Mouse (Mus musculus): Measurements from ENCODE around the gene Phospho2. TPM values are rescaled to one million over a fixed set of nuclear protein-coding genes. Genes with fewer than 3 reads are reported as not detected.
A peak's percentile ranks its signal among the peaks of the same experiment; 100 is the strongest.
"Not testable (repeated sequence)": the region's sequence is repeated elsewhere in the genome, so short reads cannot be mapped to it uniquely, and the experiment has no call there.

Phospho2 gene
- total RNA-seq (2021) = 10 to 100 TPM; 22.9 to 26.0 TPM
- long read RNA-seq, experiment 1, transcript Phospho2-201 (4 exons, 2,260 nt) = major isoform, 26 of 36 reads
- long read RNA-seq, experiment 1, partial matches to known transcripts = 1 of 36 reads
- long read RNA-seq, experiment 1, other reads (novel, unspliced or antisense) = 3 of 36 reads
- long read RNA-seq, experiment 2, transcript Phospho2-201 (4 exons, 2,260 nt) = major isoform, 17 of 20 reads
- long read RNA-seq, experiment 2, partial matches to known transcripts = 0 of 20 reads
- long read RNA-seq, experiment 2, other reads (novel, unspliced or antisense) = 0 of 20 reads

DNA sequence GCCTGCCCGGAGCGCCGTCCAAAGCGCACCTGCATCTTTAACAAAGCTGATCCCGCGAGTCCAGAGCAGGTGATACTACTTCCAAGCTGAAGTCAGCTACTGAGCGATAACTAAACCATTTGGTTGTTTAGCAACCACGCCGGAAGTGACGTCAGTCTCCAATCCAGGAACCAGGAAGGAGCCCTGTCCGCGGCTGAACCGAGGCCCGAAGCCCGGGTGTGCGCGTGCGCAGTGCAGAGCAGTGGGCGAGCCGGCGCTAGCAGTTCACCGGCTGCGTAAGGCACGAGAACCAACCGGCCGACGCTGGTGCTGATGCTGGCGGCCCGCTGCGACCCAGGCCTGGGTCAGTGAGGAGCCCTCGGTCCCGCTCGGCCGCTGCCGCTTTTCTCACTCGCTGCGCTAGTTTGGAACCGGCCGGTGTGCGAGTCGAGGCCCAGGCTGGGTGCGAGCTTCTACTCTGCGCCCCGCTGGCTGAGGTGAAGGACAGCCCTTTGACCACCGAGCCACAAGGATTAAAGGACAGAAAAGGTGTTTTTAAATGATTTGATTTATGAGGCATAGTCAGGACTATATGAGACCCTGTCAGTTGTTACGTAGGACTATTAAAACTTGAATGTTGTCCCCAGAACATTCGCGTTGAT lies at the start of gene Phospho2, which contains the start of gene Ccdc173:
Gene Phospho2 (plus strand): TSS at position 195 of the 641 bp plus-strand sequence.
Gene Ccdc173 (minus strand): TSS at position 147 of the 641 bp plus-strand sequence.
- peak; percentile 99 to 100 for DNase-seq

DNA sequence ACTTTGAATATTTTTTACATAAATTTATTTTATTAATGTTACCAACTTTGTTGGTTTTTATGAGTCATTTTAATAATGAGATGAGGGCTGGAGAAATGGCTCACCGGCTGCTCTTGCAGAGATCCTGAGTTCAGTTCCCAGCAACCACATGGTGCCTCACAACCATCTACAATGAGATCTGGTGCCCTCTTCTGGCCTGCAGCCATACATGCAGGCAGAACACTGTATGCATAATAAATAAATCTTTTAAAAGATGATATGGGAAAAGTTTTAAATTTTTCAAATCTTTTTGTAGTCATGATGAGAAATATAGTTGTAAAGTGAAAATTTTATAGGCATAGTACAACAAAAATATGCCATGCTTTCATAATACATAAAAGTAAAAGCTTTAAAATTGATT lies 44.3 kb upstream of the Phospho2 start:
- no peak for DNase-seq

DNA sequence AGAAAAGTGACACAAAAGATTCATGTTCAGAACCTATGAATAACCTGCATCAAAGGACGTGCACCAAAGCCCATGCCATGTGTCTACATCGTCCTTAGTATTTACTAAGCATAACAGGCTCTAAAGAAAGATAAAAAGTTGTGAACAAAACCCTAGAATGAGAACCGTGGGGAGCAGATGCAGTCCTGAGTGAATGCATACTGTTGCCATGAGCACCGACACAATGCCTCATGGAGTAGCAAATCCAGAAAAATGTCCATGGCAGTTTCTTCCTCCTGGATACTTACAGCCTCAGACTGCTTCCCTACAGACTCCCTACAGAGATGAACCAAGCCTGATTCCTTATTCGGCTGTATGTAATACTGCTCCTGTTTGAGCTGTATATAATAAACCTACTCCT lies 28.4 kb upstream of the Phospho2 start:
- no peak for DNase-seq

DNA sequence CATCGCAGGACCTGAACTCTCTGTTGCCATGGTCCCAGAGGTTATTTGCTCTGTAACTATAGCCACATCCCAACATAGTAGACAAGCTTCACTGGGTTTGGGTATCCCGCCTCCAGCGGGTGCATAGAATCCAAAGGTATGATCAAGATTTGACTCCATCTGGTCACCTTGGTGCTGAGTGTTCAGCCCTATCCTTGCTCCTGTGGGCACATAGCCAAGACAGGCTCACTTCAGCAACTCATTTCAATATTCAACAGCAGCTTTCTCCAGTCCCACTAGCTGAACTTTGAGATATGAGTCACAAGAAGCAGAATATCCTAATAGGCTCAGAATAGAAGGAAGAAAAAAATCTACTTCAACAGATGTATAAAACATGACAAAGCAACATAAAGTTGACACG lies 26.1 kb upstream of the Phospho2 start:
- DNase-seq = no peak

DNA sequence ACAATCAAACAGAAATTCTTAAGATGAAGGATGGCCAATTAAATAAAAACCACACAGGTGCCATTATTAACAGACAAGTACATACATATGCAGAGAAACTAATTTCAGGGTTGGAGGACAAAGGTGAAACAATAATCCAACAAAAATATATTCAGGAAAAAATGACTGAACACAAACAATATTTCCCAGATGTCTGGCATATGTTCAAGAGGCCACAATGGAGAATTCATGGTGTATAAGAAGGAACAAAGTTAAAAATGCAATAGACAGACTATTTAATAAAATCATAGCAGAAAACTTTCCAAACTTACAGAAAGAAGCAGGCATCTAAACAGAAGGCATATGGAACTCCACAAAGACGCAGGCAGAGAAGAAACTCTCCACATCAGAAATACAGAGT lies 24.7 kb upstream of the Phospho2 start:
- no peak for DNase-seq

DNA sequence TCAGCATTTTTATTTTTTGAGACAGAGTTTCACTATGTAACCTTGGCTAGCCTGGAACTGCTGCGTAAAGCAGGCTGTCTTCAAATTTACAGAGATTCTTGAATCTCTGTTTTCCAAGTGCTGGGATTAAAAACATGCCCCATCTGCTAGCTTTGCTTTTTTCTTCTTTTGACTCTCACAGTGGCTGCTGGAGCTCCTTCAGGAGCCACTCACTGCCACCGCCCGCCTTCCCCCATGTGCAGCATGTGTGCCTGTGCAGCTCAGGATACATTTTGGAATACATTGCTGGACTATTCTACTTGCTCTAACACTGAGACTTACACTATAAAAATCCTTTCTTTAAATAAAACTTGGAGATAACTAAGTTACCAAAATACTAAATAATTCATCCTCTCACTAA lies 16.1 kb upstream of the Phospho2 start:
- no peak for DNase-seq

DNA sequence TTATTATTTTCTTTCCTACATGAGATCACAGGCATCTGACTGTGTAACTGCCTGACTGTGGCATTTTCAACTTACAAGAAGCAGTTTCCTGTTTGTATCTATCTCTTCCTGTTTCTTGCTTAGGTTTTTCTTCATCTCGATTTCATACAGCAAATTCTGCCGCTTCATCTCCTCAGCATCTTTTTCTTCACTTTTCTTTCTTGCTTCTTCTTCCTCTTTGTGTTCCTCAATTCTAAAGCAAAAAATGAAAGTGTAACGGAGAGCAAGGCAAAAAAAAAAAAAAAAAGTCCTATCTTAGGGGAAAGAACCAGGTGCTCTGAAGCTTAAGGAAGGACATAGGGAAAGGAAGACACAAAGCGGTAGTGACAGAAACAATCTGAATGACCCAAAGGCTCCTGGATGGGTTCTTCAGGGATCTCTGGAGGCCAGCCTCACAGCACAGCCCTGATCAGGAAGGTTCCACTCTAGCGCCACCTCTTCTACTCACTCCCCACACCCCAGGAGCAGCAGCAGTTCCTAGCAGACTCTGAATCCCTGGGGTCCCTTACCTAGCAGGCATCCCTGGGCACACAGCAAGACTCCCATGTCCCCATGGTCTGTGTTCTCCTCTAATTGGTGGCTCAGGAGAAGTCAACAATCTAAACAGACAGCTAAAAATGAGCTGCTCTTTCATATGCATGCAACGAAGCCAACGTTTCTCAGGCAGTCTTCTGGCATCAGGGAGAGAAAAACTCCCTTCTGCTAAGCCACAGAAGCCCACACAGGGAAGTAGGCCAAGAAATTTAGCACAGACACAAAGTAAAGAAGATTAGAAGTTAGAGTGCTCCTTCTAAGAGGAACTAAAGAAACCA lies 11.2 kb upstream of the Phospho2 start:
- no peak for DNase-seq

DNA sequence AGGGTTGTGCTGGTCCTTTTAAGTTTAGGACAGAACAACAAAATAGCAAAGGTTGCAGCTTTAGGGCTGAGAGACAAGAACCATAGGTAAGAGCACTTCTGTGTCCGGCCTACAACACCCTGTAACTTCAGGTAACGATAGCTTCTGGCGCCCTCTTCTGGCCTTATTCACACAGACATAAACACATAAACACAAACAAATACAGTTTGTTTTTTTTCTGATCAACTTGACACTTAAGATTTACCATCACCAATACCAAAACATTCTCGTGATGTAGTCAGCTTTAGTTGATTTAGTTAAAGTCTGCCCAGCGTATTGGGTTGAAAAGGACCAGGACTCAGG lies 10.6 kb upstream of the Phospho2 start:
- peak; percentile 20 to 21 for DNase-seq

DNA sequence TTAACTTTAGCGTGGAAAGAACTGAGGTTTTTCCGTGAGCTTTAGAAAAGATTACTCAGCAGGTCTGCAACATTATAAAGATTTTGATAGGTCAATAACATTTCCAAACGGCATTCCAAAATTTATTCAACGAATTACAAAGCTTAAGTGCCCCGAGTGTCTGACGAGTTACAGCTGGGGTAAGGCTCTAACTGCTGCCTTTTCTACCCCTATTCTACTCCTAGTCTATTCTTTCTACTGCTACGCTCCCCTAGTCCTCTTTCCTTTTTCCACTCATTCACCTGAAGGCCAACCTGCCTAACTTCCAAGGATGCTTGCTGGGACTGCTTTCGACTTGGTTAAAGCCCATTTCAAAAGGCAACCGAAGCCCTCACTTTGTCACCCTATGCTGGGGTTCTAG lies 449 bp upstream of the Phospho2 start:
- DNase-seq = no peak

DNA sequence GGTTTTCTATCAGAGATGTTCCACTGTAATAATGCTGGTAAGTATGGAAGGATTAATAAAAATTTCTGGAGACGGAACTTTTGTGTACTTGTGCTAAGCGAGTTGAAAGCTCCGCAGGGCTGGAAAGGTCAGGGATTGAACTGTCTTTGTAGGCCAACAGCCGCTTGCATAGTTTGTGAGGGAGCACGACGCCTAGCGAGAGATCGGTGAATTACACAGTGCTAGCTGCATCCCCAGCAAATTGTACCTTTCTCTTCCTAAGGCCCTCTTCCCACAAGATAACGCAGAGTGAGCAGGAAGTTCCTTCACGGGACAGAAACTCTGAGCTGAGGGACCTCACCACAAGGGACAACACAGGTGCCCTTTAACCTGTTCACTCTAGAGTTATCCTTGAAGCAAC lies 862 bp downstream of the Phospho2 start:
- peak; percentile 89 to 90 for DNase-seq

DNA sequence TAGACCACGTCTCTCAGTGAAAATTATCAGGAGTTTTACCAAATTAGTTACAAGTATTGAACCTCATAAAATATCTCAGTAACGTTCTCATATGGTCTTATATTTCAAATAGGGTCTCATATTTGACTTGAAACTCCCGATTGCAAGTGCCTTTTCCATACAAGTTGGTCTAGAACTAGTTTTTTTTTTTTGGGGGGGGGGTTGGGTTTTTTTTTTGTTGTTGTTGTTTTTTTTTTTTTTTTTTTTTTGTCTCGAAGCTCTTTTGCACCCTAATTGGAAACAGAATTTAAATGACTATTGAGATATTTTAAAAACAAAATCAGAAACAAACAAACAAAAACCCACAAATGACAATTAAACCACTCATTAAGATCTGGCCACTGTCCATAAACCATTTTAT lies 1.3 kb downstream of the Phospho2 start:
- DNase-seq = no peak

DNA sequence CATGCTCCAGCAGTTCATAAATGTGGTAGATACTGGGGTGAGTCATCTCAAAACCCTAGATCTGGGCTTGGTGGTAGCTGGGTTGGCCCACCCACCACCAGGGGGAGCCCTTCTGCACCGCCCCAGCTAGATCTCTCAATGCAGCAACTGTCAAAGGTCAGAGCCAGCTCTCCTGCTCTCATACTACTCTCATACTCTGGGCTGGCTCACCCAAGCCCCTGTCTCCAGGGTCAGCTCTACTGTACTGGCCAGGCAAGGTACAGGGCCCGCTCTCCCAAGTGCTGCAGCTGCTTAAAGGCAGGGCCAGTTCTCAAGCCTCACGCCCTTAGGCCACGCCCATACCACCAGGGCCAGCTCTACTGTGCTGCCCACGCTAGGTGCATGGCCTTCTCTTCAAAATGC lies 13.5 kb downstream of the Phospho2 start:
- peak; percentile 88 to 93 for DNase-seq

DNA sequence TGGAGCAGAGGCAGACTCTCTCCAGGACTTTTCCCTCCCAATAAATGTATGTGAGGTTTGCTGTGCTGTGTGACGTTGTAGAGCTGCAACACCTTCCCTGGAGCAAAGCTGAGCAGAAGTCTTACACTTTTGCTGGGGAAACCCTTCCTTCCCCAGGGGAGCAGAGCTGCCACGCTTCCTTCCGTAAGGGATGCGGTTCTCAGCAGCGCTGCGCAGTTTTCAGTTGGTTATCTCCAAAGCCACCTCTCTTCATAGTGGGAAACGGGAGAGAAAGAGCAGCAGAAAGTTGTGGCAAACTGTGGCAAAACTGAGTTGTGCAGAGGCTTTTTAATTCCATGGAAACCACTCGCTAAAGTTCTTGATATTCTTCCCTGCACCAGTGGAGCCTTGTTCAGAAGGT lies 14.3 kb downstream of the Phospho2 start:
- no peak for DNase-seq

DNA sequence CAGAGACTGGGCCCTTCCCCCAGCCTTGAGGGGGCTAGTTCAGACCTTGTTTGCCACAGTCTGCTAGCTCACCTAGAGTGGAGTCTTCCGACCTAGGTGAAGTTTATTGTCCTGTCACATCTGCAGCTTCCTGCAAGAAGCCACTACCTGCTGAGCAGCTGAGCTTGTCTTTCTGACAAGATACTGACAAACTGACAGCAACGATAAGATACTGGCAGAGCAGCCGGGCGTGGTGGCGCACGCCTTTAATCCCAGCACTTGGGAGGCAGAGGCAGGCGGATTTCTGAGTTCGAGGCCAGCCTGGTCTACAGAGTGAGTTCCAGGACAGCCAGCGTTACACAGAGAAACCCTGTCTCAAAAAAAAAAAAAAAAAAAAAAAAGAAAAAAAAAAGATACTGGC lies 15.2 kb downstream of the Phospho2 start:
- not testable (repeated sequence) for DNase-seq

DNA sequence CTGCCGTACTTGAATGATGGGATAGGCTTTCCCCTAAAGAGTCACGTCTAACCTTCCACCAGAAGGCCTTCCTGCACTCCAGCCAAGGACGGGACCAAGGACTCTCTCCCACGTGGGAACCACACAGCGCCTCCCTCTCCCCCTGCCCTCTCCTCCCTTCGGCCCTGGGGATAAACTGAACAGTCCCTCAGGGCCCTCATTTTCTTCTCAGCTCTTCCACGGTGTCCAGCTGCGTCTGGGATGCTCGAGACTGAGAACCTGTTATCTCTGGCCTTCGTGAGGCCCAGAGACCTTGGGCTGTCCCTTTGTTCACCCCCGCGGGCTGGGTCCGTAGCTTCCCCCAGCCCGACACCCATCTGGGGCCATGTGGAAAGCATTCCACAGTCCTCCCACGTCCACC lies 20.7 kb downstream of the Phospho2 start:
- peak; percentile 70 to 77 for DNase-seq

DNA sequence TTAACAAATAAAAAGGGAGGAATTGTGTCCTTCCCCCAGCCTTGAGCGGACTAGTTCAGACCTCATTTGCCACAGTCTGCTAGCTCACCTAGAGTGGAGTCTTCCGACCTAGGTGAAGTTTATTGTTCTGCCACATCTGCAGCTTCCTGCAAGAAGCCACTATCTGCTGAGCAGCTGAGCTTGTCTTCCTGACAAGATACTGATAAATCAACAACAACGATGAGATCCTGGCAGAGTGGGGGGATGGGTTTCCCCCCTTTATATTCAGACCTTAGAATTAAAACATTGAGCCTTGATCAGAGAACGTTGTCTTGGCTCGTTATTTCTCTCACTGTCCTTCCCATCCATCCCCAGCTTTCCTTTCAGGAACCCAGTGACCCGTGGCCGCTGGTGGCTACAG lies 21.9 kb downstream of the Phospho2 start:
- DNase-seq = not testable (repeated sequence)

DNA sequence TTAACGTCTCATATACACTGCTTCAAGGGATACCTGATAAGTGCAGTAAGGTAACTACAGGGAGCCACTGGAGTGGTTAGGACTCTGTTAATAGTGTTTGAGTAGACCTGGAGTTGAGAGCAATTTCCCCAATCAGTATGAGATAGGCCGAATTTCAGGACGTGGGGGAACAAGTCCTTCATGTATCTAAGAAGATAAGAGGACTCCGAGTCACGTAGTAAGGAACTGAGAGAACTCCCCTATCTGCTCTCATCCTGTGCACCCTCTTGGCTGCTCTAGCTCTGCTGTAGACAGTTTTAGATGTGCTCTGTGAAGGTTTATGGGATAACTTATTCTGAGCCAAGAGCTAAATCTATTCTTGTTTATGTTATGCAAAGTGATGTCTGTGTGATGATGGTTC lies 27.2 kb downstream of the Phospho2 start:
- no peak for DNase-seq

DNA sequence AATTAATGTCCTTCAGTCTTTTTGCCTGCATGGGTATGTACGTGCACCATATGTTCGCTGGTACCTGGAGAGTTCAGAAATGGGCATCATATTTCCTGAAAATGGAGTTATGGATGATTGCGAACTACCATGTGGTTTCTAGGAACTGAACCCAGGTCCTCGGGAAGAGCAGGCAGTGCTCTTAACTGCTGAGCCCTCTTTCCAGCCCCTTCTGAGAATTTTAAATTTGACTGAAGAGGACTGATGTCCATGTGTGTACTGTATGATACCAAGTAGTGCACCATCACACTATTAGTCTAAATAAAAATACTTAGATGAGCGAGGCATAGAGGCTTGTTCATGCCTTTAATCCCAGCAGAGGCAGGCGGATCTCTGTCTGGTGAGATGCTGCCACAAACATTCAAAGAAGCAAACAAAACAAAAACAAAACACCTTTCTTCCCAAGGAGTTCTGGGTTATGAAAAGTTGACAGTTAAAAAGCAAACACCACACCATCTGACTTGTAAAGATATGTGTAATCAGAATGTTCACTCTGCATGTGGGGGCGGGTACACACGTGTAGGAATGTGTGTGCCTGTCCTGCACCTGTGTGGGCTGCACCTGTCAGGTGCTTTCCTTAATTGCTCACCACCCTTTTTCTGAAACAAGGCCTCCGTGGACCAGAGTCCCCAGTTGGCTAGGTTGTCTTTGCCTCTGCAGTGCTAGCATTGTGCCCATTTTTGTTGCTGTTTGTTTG lies 29.1 kb downstream of the Phospho2 start:
- DNase-seq = no peak

DNA sequence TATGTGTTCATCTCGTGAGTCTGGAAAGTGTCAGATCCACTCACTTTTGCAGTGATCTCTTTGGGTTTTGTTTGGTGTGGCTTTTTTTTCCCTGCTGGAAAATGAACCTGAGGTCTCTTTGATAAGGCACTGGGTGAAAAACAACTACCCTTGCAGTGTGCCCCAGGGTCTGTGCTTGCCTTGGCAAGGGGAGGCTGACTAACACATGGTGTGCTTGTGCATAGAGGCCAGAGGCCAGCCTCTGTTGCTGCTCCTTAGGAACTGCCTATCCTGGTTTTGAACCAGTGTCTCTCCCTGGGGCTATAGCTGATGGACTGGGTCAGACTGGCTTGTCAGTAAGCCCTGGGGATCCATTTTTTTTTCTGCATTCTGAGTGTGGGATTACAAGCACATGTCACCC lies 30.8 kb downstream of the Phospho2 start:
- no peak for DNase-seq

DNA sequence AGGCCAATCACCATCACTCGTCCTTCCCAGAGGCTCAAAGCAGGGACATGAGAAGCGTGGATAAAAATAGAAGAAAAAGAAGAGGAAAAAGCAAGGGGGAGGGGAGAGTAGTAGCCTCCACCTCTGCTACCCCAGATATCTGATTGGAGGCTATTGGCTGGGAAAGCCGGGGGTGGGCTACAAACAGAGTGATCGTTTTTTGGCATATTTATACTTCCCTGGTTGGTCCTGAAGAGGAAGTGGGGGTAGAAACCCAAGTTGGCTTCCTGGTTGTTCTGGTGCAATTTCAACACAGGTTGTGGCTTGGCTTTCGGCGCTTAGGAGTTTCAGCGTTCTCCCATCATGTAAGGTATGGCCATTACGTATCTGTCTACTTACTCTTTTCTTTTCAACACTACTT lies 32.3 kb downstream of the Phospho2 start, which contains the start of gene Klhl23:
Gene Klhl23 (plus strand): TSS at position 234 of the 400 bp plus-strand sequence.
- DNase-seq = peak; percentile 17 to 25

DNA sequence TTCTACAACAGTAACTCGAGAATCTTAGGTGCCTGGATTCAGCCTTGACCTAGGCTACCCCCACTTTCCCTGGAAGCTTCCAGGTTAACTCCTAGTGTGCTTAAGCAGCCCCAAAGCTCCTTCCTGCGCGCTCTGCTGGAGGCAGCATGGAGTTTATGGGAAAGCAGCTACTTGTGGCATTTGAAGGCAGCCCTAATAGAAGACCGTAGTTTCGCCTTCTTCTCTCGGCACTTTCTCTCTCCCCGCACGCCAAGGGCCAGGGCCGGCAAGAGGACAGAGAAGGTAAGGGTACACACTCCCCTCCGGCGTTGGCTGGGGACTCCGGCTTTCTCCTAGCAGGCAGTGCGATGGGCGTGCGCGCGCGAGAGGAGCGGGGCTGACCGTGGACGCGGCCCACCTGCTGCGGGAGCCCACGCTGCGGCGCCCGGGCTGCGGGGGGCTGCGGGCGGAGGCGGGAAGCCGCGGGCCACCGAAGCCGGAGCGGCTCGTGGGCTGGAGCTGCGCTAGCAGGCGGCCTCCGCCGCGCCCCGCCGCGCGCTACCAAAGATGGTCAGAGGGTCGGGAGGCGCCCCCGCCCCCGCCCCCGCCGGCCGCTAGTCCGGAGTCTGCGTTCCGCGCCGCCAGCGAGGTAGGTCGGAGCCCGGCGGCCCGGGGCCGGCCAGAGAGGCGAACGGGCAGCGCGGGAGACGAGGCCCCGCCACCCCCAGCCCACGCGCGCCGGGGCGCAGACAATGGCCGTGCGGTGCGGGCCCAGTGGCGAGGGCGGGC lies 33.1 kb downstream of the Phospho2 start:
- peak; percentile 52 to 62 for DNase-seq

Data from adrenal gland, postnatal 36 days (tissue).